Mouse (Mus musculus) heart, embryonic 14.5 days (tissue): Measurements from ENCODE around the gene Dock8. TPM values are rescaled to one million over a fixed set of nuclear protein-coding genes. Genes with fewer than 3 reads are reported as not detected.

Experiments used
- ATAC-seq: fragments of 200-750 bp; cut with Nextera tagmentation; 2 replicates; pipeline ENCODE4 v1.8.0; 2017; ENCODE audit warnings: low read depth, moderate TSS enrichment; ENCODE audit not compliant: insufficient number of reproducible peaks, insufficient read depth, low FRiP score
- H3K27ac ChIP-seq, 2 experiments: fragments of 200-500 bp in 1 of 2; fragments of 300-500 bp in 1 of 2; sonication (generic) in 1 of 2; replicated peaks in 1 of 2; 2 replicates each; pipeline ENCODE4 v1.5.1; 2012 to 2014; ENCODE audit warnings: low read depth in 2 of 2, low read length in 2 of 2, control low read depth in 1 of 2, mild to moderate bottlenecking in 1 of 2, mixed read lengths in 1 of 2; ENCODE audit not compliant: control insufficient read depth in 1 of 2, insufficient read depth in 1 of 2
- H3K27me3 ChIP-seq: fragments of 300-500 bp; sonication (generic); 2 replicates; pipeline ENCODE4 v1.6.1; 2014; ENCODE audit warnings: mild to moderate bottlenecking, low read length, control low read depth; ENCODE audit not compliant: control insufficient read depth, insufficient read depth
- H3K36me3 ChIP-seq: fragments of 300-500 bp; sonication (generic); 2 replicates; pipeline ENCODE4 v1.6.1; 2014; ENCODE audit warnings: mild to moderate bottlenecking, control low read depth, low read length, mixed read lengths; ENCODE audit not compliant: control insufficient read depth, insufficient read depth
- H3K4me1 ChIP-seq, 2 experiments: fragments of 200-500 bp in 1 of 2; fragments of 300-500 bp in 1 of 2; sonication (generic) in 1 of 2; 2 replicates each; pipeline ENCODE4 v1.6.1; 2012 to 2014; ENCODE audit warnings: low read length in 2 of 2, control low read depth in 1 of 2, mixed read lengths in 1 of 2; ENCODE audit not compliant: control insufficient read depth in 2 of 2, insufficient read depth in 2 of 2
- H3K4me2 ChIP-seq: fragments of 300-500 bp; sonication (generic); 2 replicates; pipeline ENCODE4 v1.6.1; 2014; ENCODE audit warnings: mild to moderate bottlenecking, low read length
- H3K4me3 ChIP-seq, 2 experiments: fragments of 200-500 bp in 1 of 2; fragments of 300-500 bp in 1 of 2; sonication (generic) in 1 of 2; 2 replicates each; pipeline ENCODE4 v1.5.1; 2012 to 2014; ENCODE audit warnings: low read length in 2 of 2, mild to moderate bottlenecking in 2 of 2, control low read depth in 1 of 2, low read depth in 1 of 2, moderate library complexity in 1 of 2; ENCODE audit not compliant: control insufficient read depth in 1 of 2, insufficient read depth in 1 of 2
- H3K9ac ChIP-seq: fragments of 300-500 bp; sonication (generic); 2 replicates; pipeline ENCODE4 v1.6.1; 2014; ENCODE audit warnings: mild to moderate bottlenecking, low read length
- H3K9me3 ChIP-seq: fragments of 300-500 bp; sonication (generic); 2 replicates; pipeline ENCODE4 v1.6.1; 2016; ENCODE audit warnings: low read length, control low read depth; ENCODE audit not compliant: control insufficient read depth
- WGBS: fragments of 180-500 bp; shearing (Covaris S2); extraction: QIAGEN DNeasy Blood & Tissue Kit; methylation state at CpG from one replicate; pipeline ENCODE4 v1.1.7; 2014; 5-methylcytosine and 5-hydroxymethylcytosine counted together
- polyA plus RNA-seq: library from polyadenylated mRNA; unstranded; fragments of >200 nt; fragmentation: Nextera tagmentation; extraction: Ambion mirVana; gene quantifications from 2 replicates; pipeline ENCODE4 v1.2.1, GENCODE M21; 2014

Dock8 gene
- polyA plus RNA-seq, 1 experiment from 2014 or later, result 4.6 TPM

DNA sequence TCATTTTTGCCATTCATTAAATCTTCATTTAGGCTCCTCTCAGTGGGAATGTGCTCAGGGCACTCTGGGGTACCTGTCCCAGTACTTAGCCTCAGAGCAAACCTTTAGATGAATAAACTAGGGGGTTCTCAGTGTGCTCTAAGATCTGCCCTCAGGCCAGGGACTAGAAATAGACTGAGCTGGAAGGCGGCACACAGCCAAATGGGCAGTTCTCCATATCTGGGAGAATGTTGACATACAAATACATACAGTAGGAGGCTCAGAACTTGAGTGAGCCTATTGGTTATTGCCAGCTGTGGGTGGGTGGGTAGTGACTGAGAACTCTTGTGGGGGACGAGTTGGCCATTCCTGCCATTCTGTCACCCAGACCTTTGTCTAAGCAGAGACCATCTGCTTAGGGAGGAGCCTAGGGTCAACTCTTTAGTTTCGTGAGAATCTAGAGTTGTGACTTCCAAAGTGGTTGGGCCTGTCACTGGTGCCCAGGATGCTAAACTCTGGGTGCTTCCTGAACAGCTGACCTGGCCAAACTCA lies 252.3 kb downstream of the Dock8 start:
- Histone ChIP-seq H3K4me3 (no peak overlapping the region), H3K9ac (no peak overlapping the region; the same call in 1 of the 2 replicates), H3K9me3 (no peaks in the 10 kb centered on the region), H3K4me2 (no peak overlapping the region), H3K4me1 (peaks cover 20 to 48% of the 10 kb centered on the region in 2 experiments), H3K27me3 (no peaks in the 10 kb centered on the region), H3K27ac (peak overlapping the region in 1 of 2 experiments; percentile 33; a peak in 3 of 4 replicates), H3K36me3 (no peaks in the 10 kb centered on the region)
- 63% methylated on average over 3 of the region's 3 CpGs for WGBS
- ATAC-seq, result no peak

Other genes starting within 250 kb of the Dock8 start
- gene Pgm5, start 137.7 kb upstream of the Dock8 start, polyA plus RNA-seq, result 7.6 and 7.8 TPM in 2 replicates
- gene Gm10053, start 123.8 kb upstream of the Dock8 start, polyA plus RNA-seq, result 765 and 800 TPM in 2 replicates
- gene Foxd4, start 98.3 kb upstream of the Dock8 start, polyA plus RNA-seq, result not detected in 2 replicates
- 16.4 and 16.5 TPM in 2 replicates for gene Cbwd1, start 37.9 kb upstream of the Dock8 start, polyA plus RNA-seq
- 43.2 and 46.4 TPM in 2 replicates for gene Kank1, start 237.4 kb downstream of the Dock8 start, polyA plus RNA-seq